Mouse (Mus musculus): ENCODE measurements at regions not wholly inside any gene's neighbourhood (a gene's known extent, or its start where the extent isn't known, plus 50 kb on each side); places are given as distances from the start of the nearest gene placed in this dataset.

- Histone ChIP-seq H3K79me2 (ENCODE audit: control insufficient read depth, insufficient read depth, low read length, poor library complexity) (no peaks in the 10 kb centered on the region), H3K9ac (ENCODE audit: control insufficient read depth, low read depth, low read length, poor library complexity, severe bottlenecking) (no peak overlapping the region), H3K27me3 (ENCODE audit: control insufficient read depth in 1 of 2, insufficient read depth in 2 of 2, low read length in 2 of 2) (no peaks in the 10 kb centered on the region), H3K36me3 (ENCODE audit: control insufficient read depth in 1 of 2, insufficient read depth in 2 of 2, low read length in 2 of 2) (no peaks in the 10 kb centered on the region), H3K4me1 (ENCODE audit: control insufficient read depth in 1 of 2, insufficient read depth in 2 of 2, low read length in 2 of 2) (no peaks in the 10 kb centered on the region), H3K27ac (ENCODE audit: control insufficient read depth, low read depth, low read length) (no peak overlapping the region), H3K4me3 (ENCODE audit: control insufficient read depth in 1 of 2, insufficient read depth in 1 of 2, low read depth in 2 of 2, low read length in 2 of 2) (no peak overlapping the region), H3K9me3 (replicated peaks; ENCODE audit: insufficient read depth, low read length) (no peaks in the 10 kb centered on the region)
- no peak for DNase-seq (ENCODE audit: low read depth, low spot score)
- TF ChIP-seq JUND (IDR thresholded peaks at IDR 0.05; ENCODE audit: low read depth, low read length) (no peak), ELF1 (IDR thresholded peaks at IDR 0.05; ENCODE audit: low read depth, low read length) (no peak)
Measured at GRCm38 (mm10) chr1:41141992-41142391, 336.6 kb downstream of the Tmem182 start.

GRCm38 (mm10) chr1:41152516-41152915 is 347.1 kb downstream of the Tmem182 start:
- no peak overlapping the region for H3K9ac ChIP-seq (ENCODE audit: control insufficient read depth, low read depth, low read length, poor library complexity, severe bottlenecking)
- no peak overlapping the region for H3K4me3 ChIP-seq (ENCODE audit: control insufficient read depth in 1 of 2, insufficient read depth in 1 of 2, low read depth in 2 of 2, low read length in 2 of 2)
- no peaks in the 10 kb centered on the region for H3K79me2 ChIP-seq (ENCODE audit: control insufficient read depth, insufficient read depth, low read length, poor library complexity)
- no peak overlapping the region for H3K27ac ChIP-seq (ENCODE audit: control insufficient read depth, low read depth, low read length)
- no peaks in the 10 kb centered on the region for H3K9me3 ChIP-seq (replicated peaks; ENCODE audit: insufficient read depth, low read length)
- no peaks in the 10 kb centered on the region for H3K27me3 ChIP-seq (ENCODE audit: control insufficient read depth in 1 of 2, insufficient read depth in 2 of 2, low read length in 2 of 2)
- no peak for TF ChIP-seq ZKSCAN1 (IDR thresholded peaks at IDR 0.05; ENCODE audit: low read depth, low read length)
- TF ChIP-seq GABPA (IDR thresholded peaks at IDR 0.05; ENCODE audit: low read depth, low read length) = no peak
- TF ChIP-seq JUND (IDR thresholded peaks at IDR 0.05; ENCODE audit: low read depth, low read length) = no peak
- TF ChIP-seq MYB (IDR thresholded peaks at IDR 0.05; ENCODE audit: low read depth, low read length) = no peak
- TF ChIP-seq HCFC1 (IDR thresholded peaks at IDR 0.05; ENCODE audit: low read depth, low read length) = no peak
- TF ChIP-seq CHD2 (IDR thresholded peaks at IDR 0.05; ENCODE audit: low read length) = no peak
- no peak for TF ChIP-seq MAFK (IDR thresholded peaks at IDR 0.05; ENCODE audit: borderline replicate concordance, low read depth, low read length)
- no peak for TF ChIP-seq EP300 (IDR thresholded peaks at IDR 0.05; ENCODE audit: low read depth in 1 of 2, low read length in 2 of 2)
- no peak for TF ChIP-seq TCF12 (IDR thresholded peaks at IDR 0.05; ENCODE audit: low read depth, low read length)
- no peak for TF ChIP-seq UBTF (IDR thresholded peaks at IDR 0.05; ENCODE audit: borderline replicate concordance, insufficient read depth, low read depth, low read length)
- TF ChIP-seq ETS1 (IDR thresholded peaks at IDR 0.05; ENCODE audit: low read depth, low read length) = no peak
- TF ChIP-seq NRF1 (IDR thresholded peaks at IDR 0.05; ENCODE audit: insufficient read depth, low read depth, low read length, poor library complexity, severe bottlenecking) = no peak
- no peak for TF ChIP-seq GATA1 (IDR thresholded peaks at IDR 0.05; ENCODE audit: low read depth, low read length)
- no peak for TF ChIP-seq NELFE (IDR thresholded peaks at IDR 0.05; ENCODE audit: low read depth, low read length)
- H3K4me1 ChIP-seq (ENCODE audit: control insufficient read depth in 1 of 2, insufficient read depth in 2 of 2, low read length in 2 of 2) = no peaks in the 10 kb centered on the region
- no peak for DNase-seq (ENCODE audit: low read depth, low spot score)
- H3K36me3 ChIP-seq (ENCODE audit: control insufficient read depth in 1 of 2, insufficient read depth in 2 of 2, low read length in 2 of 2) = no peaks in the 10 kb centered on the region
